Comparison of ENCODE assay signal across 28 mouse cellular contexts in genomic region chr8:6884828-6885227, GRCm38 (mm10).
"Had no signal": no experiment of that assay in that cellular context is flagged by ENCODE, and none has a peak within 500 bp of the region (broad histone marks: within the 10 kb centered on the region; RNA-seq: fewer than 3 reads in every experiment).

No protein-coding gene starts in this region.

- H3K36me3 ChIP-seq: heart, embryonic 10.5 days; heart, embryonic 12.5 days; hindbrain, embryonic 10.5 days; hindbrain, embryonic 12.5 days; intestine, embryonic 15.5 days; limb, embryonic 10.5 days; limb, embryonic 12.5 days; liver, embryonic 13.5 days; liver, embryonic 15.5 days had no signal

- H3K27me3 ChIP-seq: heart, embryonic 12.5 days; hindbrain, embryonic 12.5 days; intestine, embryonic 15.5 days; limb, embryonic 12.5 days; liver, embryonic 13.5 days; liver, embryonic 15.5 days had no signal

- H3K27ac ChIP-seq: gastrocnemius, adult 2 months; heart, embryonic 10.5 days; hindbrain, embryonic 10.5 days; hindbrain, embryonic 12.5 days; hindbrain, embryonic 14.5 days; intestine, embryonic 15.5 days; layer of hippocampus, adult 2 months; left cerebral cortex, adult 2 months; limb, embryonic 10.5 days; limb, embryonic 12.5 days; liver, embryonic 13.5 days; liver, embryonic 15.5 days had no signal

- H3K9ac ChIP-seq: heart, embryonic 12.5 days; hindbrain, embryonic 12.5 days; hindbrain, embryonic 14.5 days; intestine, embryonic 15.5 days; limb, embryonic 12.5 days; liver, embryonic 13.5 days; liver, embryonic 15.5 days had no signal

- DNase-seq: gastrocnemius, adult 2 months; gastrocnemius, postnatal 10 days; gastrocnemius, postnatal 25 days; heart, adult 18-20 months; heart, postnatal 10 days; heart, postnatal 4 days; kidney, adult 18-20 months; kidney, adult 8-10 months; kidney, postnatal 10 days; kidney, postnatal 25 days; kidney, postnatal 4 days; liver; liver, embryonic 13.5 days had no signal

- H3K9me3 ChIP-seq: heart, embryonic 10.5 days; heart, embryonic 12.5 days; hindbrain, embryonic 10.5 days; hindbrain, embryonic 12.5 days; intestine, embryonic 15.5 days; limb, embryonic 10.5 days; limb, embryonic 12.5 days; liver, embryonic 13.5 days; liver, embryonic 15.5 days had no signal

- ATAC-seq: hindbrain, embryonic 16.5 days; inflammation-experienced regulatory T-cells, adult 6 months; intestine, embryonic 15.5 days; intestine, postnatal 0 days had no signal

- H3K4me1 ChIP-seq: heart, embryonic 10.5 days; heart, embryonic 12.5 days; hindbrain, embryonic 10.5 days; hindbrain, embryonic 12.5 days; intestine, embryonic 15.5 days; limb, embryonic 10.5 days; limb, embryonic 12.5 days; liver, embryonic 13.5 days; liver, embryonic 15.5 days had no signal

- H3K4me2 ChIP-seq: heart, embryonic 12.5 days; hindbrain, embryonic 12.5 days; hindbrain, embryonic 14.5 days; intestine, embryonic 15.5 days; limb, embryonic 12.5 days; liver, embryonic 11.5 days; liver, embryonic 13.5 days; liver, embryonic 15.5 days had no signal

- H3K4me3 ChIP-seq: gastrocnemius, adult 2 months; heart, embryonic 10.5 days; heart, embryonic 12.5 days; hindbrain, embryonic 10.5 days; hindbrain, embryonic 12.5 days; intestine, embryonic 15.5 days; layer of hippocampus, adult 2 months; left cerebral cortex, adult 2 months; limb, embryonic 10.5 days; limb, embryonic 12.5 days; liver, embryonic 13.5 days; liver, embryonic 15.5 days had no signal
